Mouse (Mus musculus): ENCODE results near the gene Nup88. TPM values are rescaled to one million over a fixed set of nuclear protein-coding genes. Genes with fewer than 3 reads are reported as not detected.
"Not testable (repeated sequence)": the region's sequence is repeated elsewhere in the genome, so short reads cannot be mapped to it uniquely, and the experiment has no call there.

Gene Nup88
- polyA plus RNA-seq, 1 experiment from 2014 or later, result 178 TPM

GRCm38 (mm10) chr11:70911920-70912319 lies 57.9 kb downstream of the Nup88 start:
- no peak overlapping the region for H3K4me3 ChIP-seq (ENCODE audit: low read depth, low read length)
- no peak overlapping the region for H3K9ac ChIP-seq (ENCODE audit: low read length)
- no peak overlapping the region for H3K4me2 ChIP-seq (ENCODE audit: low read depth, severe bottlenecking)
- no peaks in the 10 kb centered on the region for H3K27me3 ChIP-seq (ENCODE audit: control insufficient read depth, insufficient read depth, low read length)
- H3K36me3 ChIP-seq (ENCODE audit: control insufficient read depth, insufficient read depth, low read length), result peaks cover 9% of the 10 kb centered on the region; the same call in 1 of the 2 replicates
- H3K9me3 ChIP-seq (ENCODE audit: control insufficient read depth, low read length), result no peaks in the 10 kb centered on the region
- no peak for DNase-seq (ENCODE audit: low spot score)
- ATAC-seq (ENCODE audit: insufficient number of reproducible peaks, low FRiP score, low TSS enrichment, low read depth), result no peak
- WGBS, result 97% methylated on average over 1 of the region's 1 CpGs
- H3K27ac ChIP-seq (replicated peaks; ENCODE audit: low read depth, low read length), result no peak overlapping the region
- no peaks in the 10 kb centered on the region for H3K4me1 ChIP-seq (ENCODE audit: control insufficient read depth, insufficient read depth, low read length)

GRCm38 (mm10) chr11:70911323-70911722 lies 58.5 kb downstream of the Nup88 start:
- Histone ChIP-seq H3K9ac (ENCODE audit: low read length) (no peak overlapping the region), H3K4me2 (ENCODE audit: low read depth, severe bottlenecking) (no peak overlapping the region), H3K27me3 (ENCODE audit: control insufficient read depth, insufficient read depth, low read length) (no peaks in the 10 kb centered on the region), H3K36me3 (ENCODE audit: control insufficient read depth, insufficient read depth, low read length) (peaks cover 9% of the 10 kb centered on the region; the same call in 1 of the 2 replicates), H3K9me3 (ENCODE audit: control insufficient read depth, low read length) (no peaks in the 10 kb centered on the region), H3K27ac (replicated peaks; ENCODE audit: low read depth, low read length) (no peak overlapping the region), H3K4me1 (ENCODE audit: control insufficient read depth, insufficient read depth, low read length) (no peaks in the 10 kb centered on the region), H3K4me3 (ENCODE audit: low read depth, low read length) (no peak overlapping the region)
- DNase-seq (ENCODE audit: low spot score) (no peak), ATAC-seq (ENCODE audit: insufficient number of reproducible peaks, low FRiP score, low TSS enrichment, low read depth) (no peak)
- 94% methylated on average over 3 of the region's 3 CpGs for WGBS

- no peak for ATAC-seq (ENCODE audit: insufficient number of reproducible peaks, low FRiP score, low TSS enrichment, low read depth)
- H3K36me3 ChIP-seq (ENCODE audit: control insufficient read depth, insufficient read depth, low read length), result peaks cover 9% of the 10 kb centered on the region; the same call in 1 of the 2 replicates
Observed at GRCm38 (mm10) chr11:70906681-70907080, 63.1 kb downstream of the Nup88 start.

GRCm38 (mm10) chr11:70898182-70898581 lies 71.6 kb downstream of the Nup88 start:
- not testable (repeated sequence) for H3K36me3 ChIP-seq (ENCODE audit: control insufficient read depth, insufficient read depth, low read length); ATAC-seq (ENCODE audit: insufficient number of reproducible peaks, low FRiP score, low TSS enrichment, low read depth); H3K27me3 ChIP-seq (ENCODE audit: control insufficient read depth, insufficient read depth, low read length); H3K9ac ChIP-seq (ENCODE audit: low read length); DNase-seq (ENCODE audit: low spot score); H3K4me1 ChIP-seq (ENCODE audit: control insufficient read depth, insufficient read depth, low read length); H3K4me3 ChIP-seq (ENCODE audit: low read depth, low read length); H3K9me3 ChIP-seq (ENCODE audit: control insufficient read depth, low read length); H3K4me2 ChIP-seq (ENCODE audit: low read depth, severe bottlenecking); H3K27ac ChIP-seq (replicated peaks; ENCODE audit: low read depth, low read length)
- 89% methylated on average over 5 of the region's 5 CpGs for WGBS

More at GRCm38 (mm10) chr11:70906681-70907080, 63.1 kb downstream of the Nup88 start:
- no peak overlapping the region for H3K4me2 ChIP-seq (ENCODE audit: low read depth, severe bottlenecking)
- no peaks in the 10 kb centered on the region for H3K27me3 ChIP-seq (ENCODE audit: control insufficient read depth, insufficient read depth, low read length)
- no peaks in the 10 kb centered on the region for H3K4me1 ChIP-seq (ENCODE audit: control insufficient read depth, insufficient read depth, low read length)
- H3K27ac ChIP-seq (replicated peaks; ENCODE audit: low read depth, low read length), result no peak overlapping the region
- DNase-seq (ENCODE audit: low spot score), result no peak
- no peak overlapping the region for H3K9ac ChIP-seq (ENCODE audit: low read length)
- no peak overlapping the region for H3K4me3 ChIP-seq (ENCODE audit: low read depth, low read length)
- H3K9me3 ChIP-seq (ENCODE audit: control insufficient read depth, low read length), result no peaks in the 10 kb centered on the region
- 97% methylated on average over 3 of the region's 3 CpGs for WGBS

- no peaks in the 10 kb centered on the region for H3K4me1 ChIP-seq (ENCODE audit: control insufficient read depth, insufficient read depth, low read length)
- H3K9ac ChIP-seq (ENCODE audit: low read length), result no peak overlapping the region
- H3K27ac ChIP-seq (replicated peaks; ENCODE audit: low read depth, low read length), result no peak overlapping the region
- no peaks in the 10 kb centered on the region for H3K27me3 ChIP-seq (ENCODE audit: control insufficient read depth, insufficient read depth, low read length)
- H3K9me3 ChIP-seq (ENCODE audit: control insufficient read depth, low read length), result no peaks in the 10 kb centered on the region
- ATAC-seq (ENCODE audit: insufficient number of reproducible peaks, low FRiP score, low TSS enrichment, low read depth) (no peak), DNase-seq (ENCODE audit: low spot score) (no peak)
- 90% methylated on average over 3 of the region's 3 CpGs for WGBS
- H3K4me3 ChIP-seq (ENCODE audit: low read depth, low read length), result no peak overlapping the region
- no peak overlapping the region for H3K4me2 ChIP-seq (ENCODE audit: low read depth, severe bottlenecking)
- H3K36me3 ChIP-seq (ENCODE audit: control insufficient read depth, insufficient read depth, low read length), result peaks cover 7% of the 10 kb centered on the region
Observed at GRCm38 (mm10) chr11:70897680-70898079, 72.1 kb downstream of the Nup88 start.

Other genes starting within 250 kb of the Nup88 start
- 5.8 and 6.3 TPM in 2 replicates for gene Zfp3, start 205.8 kb downstream of the Nup88 start, polyA plus RNA-seq (2014; fragmentation: Nextera tagmentation; extraction: Ambion mirVana)
- gene Scimp, start 157.4 kb downstream of the Nup88 start, polyA plus RNA-seq (2014; fragmentation: Nextera tagmentation; extraction: Ambion mirVana), result not detected in 2 replicates
- 33.0 and 33.8 TPM in 2 replicates for gene Rabep1, start 125.2 kb downstream of the Nup88 start, polyA plus RNA-seq (2014; fragmentation: Nextera tagmentation; extraction: Ambion mirVana)
- gene Rpain, start 240 bp upstream of the Nup88 start, polyA plus RNA-seq (2014; fragmentation: Nextera tagmentation; extraction: Ambion mirVana), result 63.7 and 81.7 TPM in 2 replicates
- gene C1qbp, start 13.1 kb upstream of the Nup88 start, polyA plus RNA-seq (2014; fragmentation: Nextera tagmentation; extraction: Ambion mirVana), result 280 and 295 TPM in 2 replicates
- gene Dhx33, start 34.5 kb upstream of the Nup88 start, polyA plus RNA-seq (2014; fragmentation: Nextera tagmentation; extraction: Ambion mirVana), result 29.1 and 31.6 TPM in 2 replicates
- 48.2 and 59.6 TPM in 2 replicates for gene Mis12, start 49.6 kb upstream of the Nup88 start, polyA plus RNA-seq (2014; fragmentation: Nextera tagmentation; extraction: Ambion mirVana)
- 35.9 and 38.4 TPM in 2 replicates for gene Derl2, start 49.9 kb upstream of the Nup88 start, polyA plus RNA-seq (2014; fragmentation: Nextera tagmentation; extraction: Ambion mirVana)
- gene 6330403K07Rik, start 63.5 kb upstream of the Nup88 start, polyA plus RNA-seq (2014; fragmentation: Nextera tagmentation; extraction: Ambion mirVana), result 83.9 and 103 TPM in 2 replicates
- 0.07 TPM in 1 of 2 replicates, not detected in the other for gene Nlrp1a, start 174.7 kb upstream of the Nup88 start, polyA plus RNA-seq (2014; fragmentation: Nextera tagmentation; extraction: Ambion mirVana)

Measured in limb, embryonic 11.5 days (tissue).